Mouse (Mus musculus) mesoderm, embryonic 11.5 days (tissue): ENCODE measurements at regions not wholly inside any gene's neighbourhood (a gene's known extent, or its start where the extent isn't known, plus 50 kb on each side); places are given as distances from the start of the nearest gene placed in this dataset.

Experiments
- DNase-seq: peaks from one replicate; pipeline ENCODE4 v3.0.0-alpha.2; 2012; ENCODE audit warnings: low read depth, low spot score

- DNase-seq, result no peak
These were observed 207.6 kb upstream of the Arid1b start for GRCm38 (mm10) chr17:4786524-4786923.

GRCm38 (mm10) chr17:4791873-4792272, 202.3 kb upstream of the Arid1b start:
- DNase-seq, result no peak

- DNase-seq, result no peak
These were observed 197.9 kb upstream of the Arid1b start for GRCm38 (mm10) chr17:4796241-4796640.

GRCm38 (mm10) chr17:4804013-4804412, 190.1 kb upstream of the Arid1b start:
- DNase-seq, result no peak

- DNase-seq, result no peak
These were observed 188.1 kb upstream of the Arid1b start for GRCm38 (mm10) chr17:4806051-4806450.

GRCm38 (mm10) chr17:4808926-4809325, 185.2 kb upstream of the Arid1b start:
- DNase-seq, result no peak

- DNase-seq, result no peak
These were observed 180.9 kb upstream of the Arid1b start for GRCm38 (mm10) chr17:4813232-4813631.

- DNase-seq, result no peak
These were observed 180.5 kb upstream of the Arid1b start for GRCm38 (mm10) chr17:4813666-4814065.

GRCm38 (mm10) chr17:4825221-4825895, 168.8 kb upstream of the Arid1b start:
- peak; percentile 45 for DNase-seq

- DNase-seq, result peak; percentile 8
These were observed 160.1 kb upstream of the Arid1b start for GRCm38 (mm10) chr17:4834065-4834464.

- DNase-seq, result peak; percentile 2
These were observed 159.6 kb upstream of the Arid1b start for GRCm38 (mm10) chr17:4834571-4834970.

- DNase-seq, result peak; percentile 34
These were observed 158.9 kb upstream of the Arid1b start for GRCm38 (mm10) chr17:4835065-4835705.

- DNase-seq, result no peak
These were observed 154.0 kb upstream of the Arid1b start for GRCm38 (mm10) chr17:4840123-4840522.

GRCm38 (mm10) chr17:4858304-4858703, 135.8 kb upstream of the Arid1b start:
- no peak for DNase-seq

GRCm38 (mm10) chr17:4864901-4865300, 129.2 kb upstream of the Arid1b start:
- DNase-seq, result no peak

GRCm38 (mm10) chr17:4865621-4866020, 128.5 kb upstream of the Arid1b start:
- DNase-seq, result no peak

GRCm38 (mm10) chr17:4866026-4866896, 127.9 kb upstream of the Arid1b start:
- no peak for DNase-seq

- DNase-seq, result no peak
These were observed 127.0 kb upstream of the Arid1b start for GRCm38 (mm10) chr17:4867083-4867482.

GRCm38 (mm10) chr17:4867754-4868445, 126.2 kb upstream of the Arid1b start:
- DNase-seq, result no peak

GRCm38 (mm10) chr17:4868446-4868825, 125.7 kb upstream of the Arid1b start:
- no peak for DNase-seq

- no peak for DNase-seq
These were observed 125.3 kb upstream of the Arid1b start for GRCm38 (mm10) chr17:4868861-4869260.

- DNase-seq, result no peak
These were observed 122.9 kb upstream of the Arid1b start for GRCm38 (mm10) chr17:4871267-4871666.
